Comparison of ENCODE assay signal across 13 mouse cellular contexts in the genomic region with DNA sequence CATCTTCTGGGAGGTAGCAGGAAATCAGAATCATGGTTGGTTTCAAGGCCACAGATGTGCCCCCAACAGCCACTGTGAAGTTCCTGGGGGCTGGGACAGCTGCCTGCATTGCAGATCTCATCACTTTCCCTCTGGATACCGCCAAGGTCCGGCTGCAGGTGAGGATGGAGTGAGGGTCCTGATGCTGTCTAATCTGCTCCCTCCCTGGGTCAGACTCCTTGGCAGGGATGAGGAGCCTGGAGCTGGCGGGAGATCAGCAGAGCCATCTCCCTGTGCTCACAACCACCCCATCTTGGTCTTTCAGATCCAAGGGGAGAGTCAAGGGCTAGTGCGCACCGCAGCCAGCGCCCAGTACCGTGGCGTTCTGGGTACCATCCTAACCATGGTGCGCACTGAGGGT. TPM values are rescaled to one million over a fixed set of nuclear protein-coding genes. Genes with fewer than 3 reads are reported as not detected.
A peak's percentile ranks its signal among the peaks of the same experiment; 100 is the strongest.
DNase-seq lines count a peak whose midpoint lies in the region; ATAC-seq and TF ChIP-seq lines count a peak whose summit lies in the region.
"Had no signal": no experiment of that assay in that cellular context is flagged by ENCODE, and none has a peak within 500 bp of the region (broad histone marks: within the 10 kb centered on the region; RNA-seq: fewer than 3 reads in every experiment).

No protein-coding gene starts in this region.

- H3K27me3 ChIP-seq in hindbrain, embryonic 10.5 days (ENCODE audit: insufficient read depth, poor library complexity, severe bottlenecking) = peaks cover 24% of the 10 kb centered on the region
- peaks cover 4% of the 10 kb centered on the region; the same call in 1 of the 2 replicates for H3K27me3 ChIP-seq in hindbrain, embryonic 11.5 days (ENCODE audit: control insufficient read depth, insufficient read depth, low read length)
- no peaks in the 10 kb centered on the region for H3K27me3 ChIP-seq in thymus, adult 2 months (ENCODE audit: control insufficient read depth, insufficient read depth, low read length)
- peaks cover 11% of the 10 kb centered on the region for H3K27me3 ChIP-seq in limb, embryonic 10.5 days (ENCODE audit: low read depth, poor library complexity, severe bottlenecking)
- H3K27me3 ChIP-seq in stomach, postnatal 0 days (ENCODE audit: control insufficient read depth, insufficient read depth, low read length) = no peaks in the 10 kb centered on the region
- H3K27me3 ChIP-seq: kidney, embryonic 15.5 days had no signal

- peaks cover 69% of the 10 kb centered on the region for H3K4me1 ChIP-seq in hindbrain, embryonic 10.5 days (replicated peaks)
- peaks cover 8% of the 10 kb centered on the region; the same call in 1 of the 2 replicates for H3K4me1 ChIP-seq in hindbrain, embryonic 11.5 days (replicated peaks; ENCODE audit: control insufficient read depth, insufficient read depth, low read length)
- H3K4me1 ChIP-seq in thymus, adult 2 months (replicated peaks; ENCODE audit: control insufficient read depth, insufficient read depth, low read length) = peaks cover 30% of the 10 kb centered on the region
- peaks cover 62% of the 10 kb centered on the region for H3K4me1 ChIP-seq in limb, embryonic 10.5 days
- H3K4me1 ChIP-seq in stomach, postnatal 0 days (replicated peaks; ENCODE audit: control insufficient read depth, insufficient read depth) = peaks cover 7% of the 10 kb centered on the region

- H3K9me3 ChIP-seq in hindbrain, embryonic 10.5 days = no peaks in the 10 kb centered on the region
- no peaks in the 10 kb centered on the region for H3K9me3 ChIP-seq in hindbrain, embryonic 11.5 days (ENCODE audit: control insufficient read depth, low read length)
- no peaks in the 10 kb centered on the region for H3K9me3 ChIP-seq in limb, embryonic 10.5 days (replicated peaks)
- H3K9me3 ChIP-seq in stomach, postnatal 0 days (ENCODE audit: control insufficient read depth, low read length) = no peaks in the 10 kb centered on the region
- H3K9me3 ChIP-seq: kidney, embryonic 15.5 days had no signal

- ATAC-seq in hindbrain, embryonic 11.5 days (ENCODE audit: low FRiP score) = no peak
- no peak for ATAC-seq in stomach, postnatal 0 days (ENCODE audit: low FRiP score, low TSS enrichment)

- 0 out of 2 replicates have a peak overlapping the region, but pooled peaks have one; percentile 12 for H3K27ac ChIP-seq in hindbrain, embryonic 10.5 days
- no peak overlapping the region for H3K27ac ChIP-seq in hindbrain, embryonic 11.5 days (ENCODE audit: low read depth, low read length)
- H3K27ac ChIP-seq in thymus, adult 2 months (ENCODE audit: control insufficient read depth, insufficient read depth, low read length) = peak overlapping the region; percentile 95
- H3K27ac ChIP-seq in limb, embryonic 10.5 days = peak overlapping the region; percentile 88
- H3K27ac ChIP-seq in stomach, postnatal 0 days (replicated peaks) = no peak overlapping the region

- no peak for DNase-seq in hindbrain, embryonic 10.5 days (ENCODE audit: low spot score)
- no peak for DNase-seq in hindbrain, embryonic 11.5 days (ENCODE audit: low spot score)
- no peak for DNase-seq in thymus, adult 2 months
- DNase-seq in thymus, postnatal 25 days = no peak
- DNase-seq in limb, embryonic 10.5 days (ENCODE audit: low spot score) = no peak
- DNase-seq in stomach, postnatal 0 days (ENCODE audit: low spot score) = no peak
- no peak for DNase-seq in left cerebral cortex, postnatal 36 days (ENCODE audit: low spot score in 2 of 2)
- no peak for DNase-seq in kidney, adult 11 months
- DNase-seq: adrenal gland, adult 2 months; layer of hippocampus, postnatal 36 days; lung, embryonic 14.5 days; thymus, postnatal 14 days had no signal

- no peak for TF ChIP-seq POLR2A in thymus, adult 2 months (IDR thresholded peaks at IDR 0.05; ENCODE audit: control insufficient read depth, extremely low read depth, insufficient read depth, low read length, poor library complexity)

- H3K4me3 ChIP-seq in hindbrain, embryonic 10.5 days = no peak overlapping the region
- no peak overlapping the region for H3K4me3 ChIP-seq in hindbrain, embryonic 11.5 days (ENCODE audit: low read depth, low read length)
- H3K4me3 ChIP-seq in thymus, adult 2 months (ENCODE audit: control insufficient read depth, insufficient read depth, low read length) = peak overlapping the region; percentile 63; the same call in 1 of the 2 replicates
- H3K4me3 ChIP-seq in limb, embryonic 10.5 days = 0 out of 2 replicates have a peak overlapping the region, but pooled peaks have one; percentile 36
- no peak overlapping the region for H3K4me3 ChIP-seq in stomach, postnatal 0 days (ENCODE audit: low read depth, low read length)

- peaks cover 46% of the 10 kb centered on the region for H3K36me3 ChIP-seq in hindbrain, embryonic 10.5 days
- H3K36me3 ChIP-seq in hindbrain, embryonic 11.5 days (ENCODE audit: control insufficient read depth, insufficient read depth, low read length) = no peaks in the 10 kb centered on the region
- H3K36me3 ChIP-seq in thymus, adult 2 months (ENCODE audit: control insufficient read depth, insufficient read depth, low read length) = peaks cover 45% of the 10 kb centered on the region
- H3K36me3 ChIP-seq in limb, embryonic 10.5 days = peaks cover 42% of the 10 kb centered on the region
- peaks cover 21% of the 10 kb centered on the region; the same call in 1 of the 2 replicates for H3K36me3 ChIP-seq in stomach, postnatal 0 days (ENCODE audit: control insufficient read depth, insufficient read depth, low read length)

- H3K9ac ChIP-seq in hindbrain, embryonic 11.5 days (ENCODE audit: low read depth, low read length) = no peak overlapping the region
- no peak overlapping the region for H3K9ac ChIP-seq in stomach, postnatal 0 days (ENCODE audit: low read length)
- H3K9ac ChIP-seq: kidney, embryonic 15.5 days; lung, embryonic 14.5 days had no signal

- no peak overlapping the region for H3K4me2 ChIP-seq in hindbrain, embryonic 11.5 days (replicated peaks; ENCODE audit: low read depth, low read length)
- H3K4me2 ChIP-seq in stomach, postnatal 0 days (replicated peaks; ENCODE audit: low read depth) = peak overlapping the region; percentile 11

- TF ChIP-seq EP300 in stomach, postnatal 0 days (optimal IDR thresholded peaks at IDR 0.05) = no peak

- 95% methylated on average over 9 of the region's 9 CpGs for WGBS in hindbrain, embryonic 10.5 days
- WGBS in hindbrain, embryonic 11.5 days = 97% methylated on average over 9 of the region's 9 CpGs
- 99% methylated on average over 9 of the region's 9 CpGs for WGBS in thymus, adult 2 months
- WGBS in limb, embryonic 10.5 days = 95% methylated on average over 9 of the region's 9 CpGs
- WGBS in stomach, postnatal 0 days = 96% methylated on average over 9 of the region's 9 CpGs

- intact Hi-C loops in left cerebral cortex, postnatal 36 days (cut with DNase I) = no loop called here

- TF ChIP-seq CTCF in thymus, adult 2 months (IDR thresholded peaks at IDR 0.05; ENCODE audit: borderline replicate concordance, control insufficient read depth, extremely low read depth, insufficient read depth, low read length, poor library complexity) = no peak
- no peak for TF ChIP-seq CTCF in stomach, postnatal 0 days (IDR thresholded peaks at IDR 0.05; ENCODE audit: low read depth)

RNA-seq across cellular contexts. Expression of a gene that starts 3.7 kb away (rescaled TPM):
- 122 and 123 TPM in 2 replicates for polyA plus RNA-seq in hindbrain, embryonic 10.5 days (2016; fragmentation: Nextera tagmentation; extraction: Ambion mirVana)
- 97.7 and 99.6 TPM in 2 replicates for polyA plus RNA-seq in hindbrain, embryonic 11.5 days (2014; fragmentation: Nextera tagmentation; extraction: Ambion mirVana)
- polyA plus RNA-seq in thymus, adult 2 months (2012; rRNA removed) = 1,120 and 1,396 TPM in 2 replicates
- 98.8 and 126 TPM in 2 replicates for polyA plus RNA-seq in limb, embryonic 10.5 days (2016; fragmentation: Nextera tagmentation; extraction: Ambion mirVana)
- polyA plus RNA-seq in stomach, postnatal 0 days (2015; fragmentation: Nextera tagmentation; extraction: Ambion mirVana) = 618 and 662 TPM in 2 replicates
- total RNA-seq in left cerebral cortex, postnatal 36 days (2021) = 10 to 100 TPM; 76.5 to 90.0 TPM

RNA-seq across cellular contexts. Expression of a gene that starts 18.0 kb away (rescaled TPM):
- polyA plus RNA-seq in hindbrain, embryonic 10.5 days (2016; fragmentation: Nextera tagmentation; extraction: Ambion mirVana) = 1.9 and 9.2 TPM in 2 replicates
- 7.1 and 7.8 TPM in 2 replicates for polyA plus RNA-seq in hindbrain, embryonic 11.5 days (2014; fragmentation: Nextera tagmentation; extraction: Ambion mirVana)
- polyA plus RNA-seq in thymus, adult 2 months (2012; rRNA removed) = 2.2 and 3.0 TPM in 2 replicates
- polyA plus RNA-seq in limb, embryonic 10.5 days (2016; fragmentation: Nextera tagmentation; extraction: Ambion mirVana) = 0.13 and 0.24 TPM in 2 replicates
- polyA plus RNA-seq in stomach, postnatal 0 days (2015; fragmentation: Nextera tagmentation; extraction: Ambion mirVana) = 0.45 and 0.54 TPM in 2 replicates
- under 1 TPM; 0.39 to 0.45 TPM for total RNA-seq in left cerebral cortex, postnatal 36 days (2021)

RNA-seq across cellular contexts. Expression of a gene that starts 24.0 kb away (rescaled TPM):
- 0.09 TPM in 1 of 2 replicates, not detected in the other for polyA plus RNA-seq in hindbrain, embryonic 10.5 days (2016; fragmentation: Nextera tagmentation; extraction: Ambion mirVana)
- not detected in 2 replicates for polyA plus RNA-seq in hindbrain, embryonic 11.5 days (2014; fragmentation: Nextera tagmentation; extraction: Ambion mirVana)
- polyA plus RNA-seq in thymus, adult 2 months (2012; rRNA removed) = 6.0 and 7.0 TPM in 2 replicates
- polyA plus RNA-seq in limb, embryonic 10.5 days (2016; fragmentation: Nextera tagmentation; extraction: Ambion mirVana) = not detected in 2 replicates
- polyA plus RNA-seq in stomach, postnatal 0 days (2015; fragmentation: Nextera tagmentation; extraction: Ambion mirVana) = 1.4 and 1.7 TPM in 2 replicates
- 1 to 10 TPM; 2.3 to 2.8 TPM for total RNA-seq in left cerebral cortex, postnatal 36 days (2021)
- polyA plus RNA-seq: lung, embryonic 14.5 days had no signal

RNA-seq across cellular contexts. Expression of a gene that starts 40.1 kb away (rescaled TPM):
- 20.4 and 23.3 TPM in 2 replicates for polyA plus RNA-seq in hindbrain, embryonic 10.5 days (2016; fragmentation: Nextera tagmentation; extraction: Ambion mirVana)
- polyA plus RNA-seq in hindbrain, embryonic 11.5 days (2014; fragmentation: Nextera tagmentation; extraction: Ambion mirVana) = 20.6 and 22.8 TPM in 2 replicates
- polyA plus RNA-seq in thymus, adult 2 months (2012; rRNA removed) = 9.1 and 10.1 TPM in 2 replicates
- polyA plus RNA-seq in limb, embryonic 10.5 days (2016; fragmentation: Nextera tagmentation; extraction: Ambion mirVana) = 19.3 and 21.3 TPM in 2 replicates
- 25.2 and 27.2 TPM in 2 replicates for polyA plus RNA-seq in stomach, postnatal 0 days (2015; fragmentation: Nextera tagmentation; extraction: Ambion mirVana)
- 10 to 100 TPM in 1 of 2 experiments, 1 to 10 TPM in 1; 8.5 to 10.8 TPM for total RNA-seq in left cerebral cortex, postnatal 36 days (2021)

Comparison
In these comparisons a context has a peak if more than half of its experiments do, and no peak if none do; other contexts are left out.
1. H3K27ac ChIP-seq: peak in hindbrain, embryonic 10.5 days (single experiment), thymus, adult 2 months (single experiment) and limb, embryonic 10.5 days (single experiment); none in hindbrain, embryonic 11.5 days (single experiment) and stomach, postnatal 0 days (single experiment).
2. H3K4me3 ChIP-seq: peak in thymus, adult 2 months (single experiment) and limb, embryonic 10.5 days (single experiment); none in hindbrain, embryonic 10.5 days (single experiment), hindbrain, embryonic 11.5 days (single experiment) and stomach, postnatal 0 days (single experiment).